Mouse (Mus musculus): ENCODE measurements around the gene Was.

DNA sequence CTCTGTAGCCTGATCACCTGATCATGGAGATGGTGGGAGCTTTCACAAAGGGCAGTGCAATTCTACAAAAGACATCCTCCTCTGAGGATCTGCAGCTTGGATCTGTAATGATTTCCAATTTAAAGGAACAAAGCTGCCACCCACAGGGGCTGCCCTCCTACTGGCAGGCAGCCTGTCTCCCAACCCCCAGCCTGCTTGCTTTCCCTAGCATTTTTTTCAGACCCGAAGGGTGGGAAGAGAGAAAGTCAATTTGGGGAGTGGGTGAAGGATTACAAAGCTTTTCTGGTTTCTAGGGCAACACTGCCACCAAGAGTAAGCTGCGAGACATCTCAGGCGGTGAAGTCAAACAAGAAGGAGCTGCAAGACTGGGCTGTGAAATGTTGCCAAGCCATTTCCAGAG, 10.7 kb upstream of the Was start:
- no peak for TF ChIP-seq TCF12 (IDR thresholded peaks at IDR 0.05; ENCODE audit: insufficient read depth, poor library complexity, severe bottlenecking)
- TF ChIP-seq POLR2A (IDR thresholded peaks at IDR 0.05; ENCODE audit: insufficient read length, low read depth) = no peak
- TF ChIP-seq MYOG (IDR thresholded peaks at IDR 0.05; ENCODE audit: control insufficient read depth in 1 of 3, insufficient read depth in 1 of 3, insufficient read length in 2 of 3, low read depth in 2 of 3) = no peak
- no peak for TF ChIP-seq SRF (IDR thresholded peaks at IDR 0.05; ENCODE audit: control insufficient read depth, insufficient read length, low read depth)
- no peak for TF ChIP-seq USF1 (IDR thresholded peaks at IDR 0.05; ENCODE audit: low read depth)
- no peak for TF ChIP-seq MAX (IDR thresholded peaks at IDR 0.05; ENCODE audit: low read depth)
- no peak for TF ChIP-seq CEBPB (IDR thresholded peaks at IDR 0.05; ENCODE audit: insufficient read depth, poor library complexity, severe bottlenecking)
- no peak for TF ChIP-seq E2F4 (IDR thresholded peaks at IDR 0.05; ENCODE audit: insufficient read depth)
- TF ChIP-seq MYOD1 (IDR thresholded peaks at IDR 0.05; ENCODE audit: control insufficient read depth in 1 of 3, insufficient read length in 2 of 3, low read depth in 2 of 3) = no peak
- no peak for TF ChIP-seq POLR2AphosphoS2 (IDR thresholded peaks at IDR 0.05; ENCODE audit: insufficient read length, low read depth)

Measured in myocyte (in vitro differentiated cells).